Mouse (Mus musculus): ENCODE data around the gene Hcfc2. TPM values are rescaled to one million over a fixed set of nuclear protein-coding genes. Genes with fewer than 3 reads are reported as not detected.

Gene Hcfc2
- polyA plus RNA-seq, 1 experiment from 2014 or later = 47.5 TPM

GRCm38 (mm10) chr10:82761037-82761811, 65.3 kb downstream of the Hcfc2 start:
- H3K36me3 ChIP-seq (ENCODE audit: poor library complexity, severe bottlenecking) = peaks cover 50% of the 10 kb centered on the region
- H3K9me3 ChIP-seq (replicated peaks) = no peaks in the 10 kb centered on the region
- peak overlapping the region; percentile 25; the same call in 1 of the 2 replicates for H3K27ac ChIP-seq
- peak overlapping the region; percentile 78 for H3K4me2 ChIP-seq
- H3K4me3 ChIP-seq = peak overlapping the region; percentile 20
- no peaks in the 10 kb centered on the region for H3K27me3 ChIP-seq
- peaks cover 63% of the 10 kb centered on the region for H3K4me1 ChIP-seq
- ATAC-seq = no peak
- peak overlapping the region; percentile 60 for H3K9ac ChIP-seq
- 68% methylated on average over 9 of the region's 9 CpGs for whole genome bisulfite sequencing

DNA sequence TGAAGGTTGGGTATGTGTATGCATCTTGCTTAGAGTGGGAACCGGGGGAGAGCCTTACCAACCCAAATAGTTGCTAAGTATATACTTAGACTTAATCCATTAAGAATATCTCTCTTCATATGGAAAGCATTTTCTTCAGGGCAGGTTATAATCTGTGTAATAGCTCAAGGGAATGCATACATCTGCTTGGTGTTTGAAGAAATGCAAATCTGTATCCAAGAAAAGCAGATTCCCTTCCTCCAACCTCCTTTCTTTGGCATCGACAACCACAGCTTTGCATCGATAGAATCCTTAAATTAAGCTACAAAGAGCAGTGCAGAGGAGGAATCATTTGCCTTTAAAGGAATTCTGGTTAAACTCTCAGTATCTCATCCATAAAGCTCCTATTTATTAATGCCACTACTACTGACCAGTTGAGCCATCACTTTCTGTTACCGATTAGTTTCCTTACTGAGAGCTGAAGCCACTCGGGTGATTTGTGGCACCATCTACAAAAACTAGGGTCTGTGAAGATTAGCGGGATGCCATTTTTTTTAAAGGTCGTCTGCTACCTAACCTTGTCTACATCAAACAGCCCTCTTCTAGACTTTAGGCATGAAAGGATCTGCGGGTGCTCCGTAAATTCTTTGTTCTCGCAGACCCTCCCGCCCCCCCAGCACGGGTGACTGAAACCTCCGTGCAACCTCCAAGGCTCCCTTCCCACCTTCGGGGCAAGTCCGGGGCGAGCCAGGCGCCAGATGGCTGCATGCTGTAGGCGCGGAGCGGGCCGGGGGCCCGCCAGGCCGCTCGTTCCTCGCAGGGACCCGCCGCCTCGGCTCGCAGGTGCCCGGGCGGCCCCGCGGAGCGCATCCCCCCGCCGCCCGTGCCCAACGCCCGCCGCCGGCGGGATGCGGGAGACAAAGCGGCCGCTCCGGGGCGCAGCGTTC, 67.1 kb downstream of the Hcfc2 start:
- Histone ChIP-seq H3K4me1 (peaks cover 50% of the 10 kb centered on the region), H3K4me2 (peak overlapping the region; percentile 78), H3K27ac (peak overlapping the region; percentile 100), H3K9ac (peak overlapping the region; percentile 99), H3K36me3 (ENCODE audit: poor library complexity, severe bottlenecking) (peaks cover 32% of the 10 kb centered on the region), H3K27me3 (no peaks in the 10 kb centered on the region), H3K4me3 (peak overlapping the region; percentile 86), H3K9me3 (replicated peaks) (no peaks in the 10 kb centered on the region)
- WGBS = under 1% methylated on average over 43 of the region's 48 CpGs
- ATAC-seq = peak; percentile 4; the same call in 1 of the 2 replicates

- Histone ChIP-seq H3K27ac (peak within 1 kb of the TSS; percentile 100), H3K9me3 (replicated peaks) (no peaks in the 10 kb centered on the region), H3K4me2 (peak within 1 kb of the TSS; percentile 78), H3K4me1 (peaks cover 40% of the 10 kb centered on the region), H3K4me3 (peak within 1 kb of the TSS; percentile 86), H3K36me3 (ENCODE audit: poor library complexity, severe bottlenecking) (peaks cover 22% of the 10 kb centered on the region; the same call in 1 of the 2 replicates), H3K9ac (peak within 1 kb of the TSS; percentile 99), H3K27me3 (no peaks in the 10 kb centered on the region)
- ATAC-seq = peak; percentile 96
- WGBS = under 1% methylated on average over 64 of the region's 68 CpGs
These were observed 68.1 kb downstream of the Hcfc2 start, which contains the start of gene Nfyb for GRCm38 (mm10) chr10:82763840-82764631. Nfyb (minus strand) TSS chr10:82764144.

DNA sequence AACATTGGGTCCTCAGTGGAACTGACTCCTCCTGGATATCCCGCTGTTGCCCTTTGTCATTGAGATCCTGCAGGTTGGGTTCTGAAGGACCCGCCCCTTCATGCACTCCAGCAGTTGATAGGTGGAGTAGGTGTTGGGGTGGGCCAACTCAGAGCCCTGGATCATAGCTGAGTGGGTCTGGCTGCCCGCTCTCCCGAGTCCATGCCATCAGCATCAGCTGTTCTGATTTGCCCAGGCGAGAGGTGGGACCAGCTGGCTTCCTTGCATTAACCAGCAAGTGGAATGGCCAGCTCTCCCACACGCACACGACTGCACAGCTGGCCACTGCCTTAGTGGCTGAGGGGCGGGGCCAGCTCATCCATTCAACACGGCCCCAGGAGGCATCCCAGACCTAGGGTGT, 72.9 kb downstream of the Hcfc2 start:
- H3K4me2 ChIP-seq = no peak overlapping the region
- peaks cover 5% of the 10 kb centered on the region; the same call in 1 of the 2 replicates for H3K4me1 ChIP-seq
- H3K4me3 ChIP-seq = no peak overlapping the region
- WGBS = 29% methylated on average over 9 of the region's 9 CpGs
- H3K36me3 ChIP-seq (ENCODE audit: poor library complexity, severe bottlenecking) = no peaks in the 10 kb centered on the region
- no peak overlapping the region for H3K9ac ChIP-seq
- H3K27me3 ChIP-seq = no peaks in the 10 kb centered on the region
- ATAC-seq = no peak
- no peaks in the 10 kb centered on the region for H3K9me3 ChIP-seq (replicated peaks)
- H3K27ac ChIP-seq = no peak overlapping the region

DNA sequence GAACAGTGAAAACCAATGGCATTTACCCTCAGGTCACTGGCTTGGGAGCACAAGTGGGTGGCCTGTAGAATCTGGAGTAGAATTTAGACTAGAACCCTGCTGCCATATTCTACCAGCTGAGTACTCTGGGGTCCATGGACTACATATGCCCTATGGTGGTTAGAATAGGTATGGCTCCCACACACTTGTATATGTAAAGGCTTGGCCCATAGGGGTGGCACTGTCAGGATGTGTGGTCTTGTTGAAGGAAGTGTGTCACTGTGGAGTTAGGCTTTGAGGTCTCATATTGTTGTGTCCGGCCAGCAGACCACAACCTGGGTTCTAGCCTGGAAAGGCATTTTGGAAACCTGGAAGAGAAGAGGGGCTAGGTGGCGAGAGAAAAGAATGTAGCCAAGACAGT, 74.8 kb downstream of the Hcfc2 start:
- H3K27me3 ChIP-seq = no peaks in the 10 kb centered on the region
- no peaks in the 10 kb centered on the region for H3K9me3 ChIP-seq (replicated peaks)
- H3K4me1 ChIP-seq = no peaks in the 10 kb centered on the region
- H3K4me2 ChIP-seq = no peak overlapping the region
- 93% methylated on average over 2 of the region's 2 CpGs for WGBS
- H3K36me3 ChIP-seq (ENCODE audit: poor library complexity, severe bottlenecking) = no peaks in the 10 kb centered on the region
- no peak overlapping the region for H3K4me3 ChIP-seq
- ATAC-seq = no peak
- no peak overlapping the region for H3K9ac ChIP-seq
- no peak overlapping the region for H3K27ac ChIP-seq

GRCm38 (mm10) chr10:82771595-82772170, 75.7 kb downstream of the Hcfc2 start:
- WGBS = 82% methylated on average over 9 of the region's 9 CpGs
- no peak overlapping the region for H3K9ac ChIP-seq
- no peaks in the 10 kb centered on the region for H3K4me1 ChIP-seq
- no peak for ATAC-seq
- no peaks in the 10 kb centered on the region for H3K27me3 ChIP-seq
- H3K36me3 ChIP-seq (ENCODE audit: poor library complexity, severe bottlenecking) = no peaks in the 10 kb centered on the region
- no peak overlapping the region for H3K4me3 ChIP-seq
- no peaks in the 10 kb centered on the region for H3K9me3 ChIP-seq (replicated peaks)
- no peak overlapping the region for H3K27ac ChIP-seq
- H3K4me2 ChIP-seq = no peak overlapping the region

DNA sequence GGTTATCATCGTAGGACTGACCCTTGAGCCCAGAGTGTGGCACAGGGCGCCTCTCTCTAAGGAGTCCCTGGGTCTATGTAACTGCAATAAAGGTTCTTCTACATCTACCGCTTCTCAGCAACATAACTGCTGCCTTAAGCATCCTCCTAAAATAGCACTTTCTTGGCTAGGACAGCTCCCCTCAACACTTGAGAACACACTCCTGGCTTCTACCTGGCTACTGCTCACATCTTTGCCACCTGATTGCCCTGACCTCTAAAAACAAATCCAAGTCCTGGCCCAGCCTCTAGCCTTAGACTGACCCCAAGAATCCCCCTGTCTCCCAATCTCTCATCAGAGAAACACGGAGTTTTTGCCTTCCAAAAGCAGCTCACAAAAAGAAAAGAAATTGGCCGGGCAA, 78.9 kb downstream of the Hcfc2 start:
- Histone ChIP-seq H3K9ac (no peak overlapping the region), H3K27me3 (no peaks in the 10 kb centered on the region), H3K27ac (no peak overlapping the region), H3K4me2 (no peak overlapping the region), H3K9me3 (replicated peaks) (no peaks in the 10 kb centered on the region), H3K36me3 (ENCODE audit: poor library complexity, severe bottlenecking) (no peaks in the 10 kb centered on the region), H3K4me3 (no peak overlapping the region), H3K4me1 (0 out of 2 replicates have a peak, but pooled peaks cover 4% of the 10 kb centered on the region)
- ATAC-seq = no peak
- 92% methylated on average over 5 of the region's 5 CpGs for WGBS

DNA sequence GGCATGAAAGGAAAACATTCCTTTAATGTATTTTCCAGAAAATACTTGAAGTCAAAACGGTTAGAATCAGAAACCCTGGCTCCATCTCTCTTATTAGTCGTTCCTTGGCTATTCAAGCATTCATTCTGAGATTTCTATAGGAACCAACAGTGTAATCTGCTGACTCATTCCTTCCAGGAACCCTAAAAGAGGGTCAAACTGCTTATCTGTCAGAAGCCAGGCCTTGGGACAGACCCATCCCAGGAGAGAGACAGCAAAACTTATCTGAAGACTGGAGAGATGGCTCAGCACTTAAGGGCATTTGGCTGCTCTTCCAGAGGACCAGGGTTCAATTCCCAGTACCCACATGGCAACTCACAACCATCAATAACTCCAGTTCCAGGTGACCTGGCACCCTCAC, 81.1 kb downstream of the Hcfc2 start:
- no peak for ATAC-seq
- Histone ChIP-seq H3K9me3 (replicated peaks) (no peaks in the 10 kb centered on the region), H3K4me1 (0 out of 2 replicates have a peak, but pooled peaks cover 4% of the 10 kb centered on the region), H3K9ac (no peak overlapping the region), H3K4me2 (no peak overlapping the region), H3K36me3 (ENCODE audit: poor library complexity, severe bottlenecking) (no peaks in the 10 kb centered on the region), H3K4me3 (no peak overlapping the region), H3K27me3 (no peaks in the 10 kb centered on the region), H3K27ac (no peak overlapping the region)
- WGBS = 43% methylated on average over 2 of the region's 2 CpGs

DNA sequence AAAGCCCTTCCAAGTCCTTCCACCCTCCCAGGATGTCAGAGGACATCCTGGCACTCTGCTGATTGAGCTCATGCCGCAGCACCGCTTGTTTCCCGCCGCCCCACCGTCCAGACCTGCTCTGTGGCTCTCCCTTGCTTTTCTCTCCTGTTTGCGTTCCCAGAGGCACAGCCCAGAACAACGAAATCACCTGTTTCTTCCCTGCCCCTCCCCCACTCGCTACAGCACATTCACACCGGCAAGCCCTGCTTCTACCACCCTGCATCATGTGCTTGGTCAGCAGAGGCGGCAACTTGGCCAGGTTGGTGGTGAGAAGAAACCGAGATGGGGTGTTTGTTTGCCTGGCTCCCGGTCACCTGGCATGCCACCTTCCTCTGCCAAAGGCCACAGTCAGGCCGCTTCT, 81.9 kb downstream of the Hcfc2 start:
- no peak overlapping the region for H3K4me2 ChIP-seq
- no peaks in the 10 kb centered on the region for H3K27me3 ChIP-seq
- ATAC-seq = no peak
- no peak overlapping the region for H3K27ac ChIP-seq
- WGBS = 31% methylated on average over 13 of the region's 13 CpGs
- 0 out of 2 replicates have a peak, but pooled peaks cover 4% of the 10 kb centered on the region for H3K4me1 ChIP-seq
- H3K4me3 ChIP-seq = no peak overlapping the region
- H3K9me3 ChIP-seq (replicated peaks) = no peaks in the 10 kb centered on the region
- no peak overlapping the region for H3K9ac ChIP-seq
- no peaks in the 10 kb centered on the region for H3K36me3 ChIP-seq (ENCODE audit: poor library complexity, severe bottlenecking)

DNA sequence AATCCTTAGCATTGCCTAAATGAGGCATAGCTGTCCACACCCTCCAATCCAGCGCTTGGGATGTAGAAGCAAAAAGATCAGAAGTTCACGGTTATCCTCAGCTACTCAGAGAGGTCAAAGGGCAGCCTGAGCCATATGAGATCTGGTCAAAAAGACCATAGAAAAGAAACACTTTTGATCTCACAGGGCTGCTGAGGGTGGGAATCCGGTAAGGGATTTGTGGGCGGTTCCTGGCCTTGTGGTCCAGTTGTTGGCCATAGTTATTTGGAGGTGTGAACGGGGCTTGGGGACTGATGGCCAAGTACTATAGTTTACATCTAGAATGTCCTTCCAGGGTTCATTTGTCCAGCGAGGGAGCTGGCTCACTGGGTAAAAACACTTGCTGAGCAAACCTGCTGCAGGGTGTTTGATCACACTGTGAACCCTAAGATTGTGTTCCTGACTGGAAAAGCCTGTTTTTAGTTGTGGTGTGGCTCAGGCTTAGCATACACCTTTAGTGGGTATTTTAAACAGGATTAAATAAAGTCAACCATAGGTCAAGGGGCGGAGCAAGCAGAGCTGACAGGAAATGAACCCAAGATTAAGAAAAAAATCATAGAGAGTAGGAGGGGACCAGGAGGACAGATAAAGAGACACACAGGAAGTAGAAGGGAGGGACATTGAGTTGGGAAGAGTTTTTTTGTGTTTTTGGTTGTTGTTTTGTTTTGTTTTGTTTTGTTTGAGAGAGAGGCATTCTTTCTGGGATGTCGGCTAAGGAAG, 83.0 kb downstream of the Hcfc2 start:
- 83% methylated on average over 8 of the region's 8 CpGs for WGBS

DNA sequence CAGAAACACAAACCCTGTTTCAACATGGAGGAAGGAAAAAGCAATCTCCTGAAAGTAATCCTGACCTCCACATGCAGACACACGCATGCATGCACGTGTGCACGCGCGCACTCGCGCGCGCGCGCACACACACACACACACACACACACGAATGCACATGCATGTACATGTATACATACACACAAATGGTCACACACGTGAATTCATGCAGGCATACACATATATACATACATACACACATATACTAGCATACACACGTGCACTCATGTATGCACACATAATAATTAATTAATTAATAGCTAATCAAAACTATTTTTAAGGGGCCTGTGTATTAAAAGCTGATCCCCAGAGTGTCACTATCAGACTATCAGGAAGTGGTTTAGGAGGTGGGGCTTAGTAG, 83.9 kb downstream of the Hcfc2 start:
- Histone ChIP-seq H3K27me3 (no peaks in the 10 kb centered on the region), H3K27ac (no peak overlapping the region), H3K4me1 (0 out of 2 replicates have a peak, but pooled peaks cover 4% of the 10 kb centered on the region), H3K9ac (no peak overlapping the region), H3K36me3 (ENCODE audit: poor library complexity, severe bottlenecking) (no peaks in the 10 kb centered on the region), H3K9me3 (replicated peaks) (no peaks in the 10 kb centered on the region), H3K4me2 (no peak overlapping the region), H3K4me3 (no peak overlapping the region)
- ATAC-seq = no peak
- 98% methylated on average over 14 of the region's 14 CpGs for WGBS

More for the DNA sequence above, 83.0 kb downstream of the Hcfc2 start:
- Histone ChIP-seq H3K36me3 (ENCODE audit: poor library complexity, severe bottlenecking) (no peaks in the 10 kb centered on the region), H3K4me2 (no peak overlapping the region), H3K9ac (no peak overlapping the region), H3K4me1 (0 out of 2 replicates have a peak, but pooled peaks cover 4% of the 10 kb centered on the region), H3K4me3 (no peak overlapping the region), H3K27me3 (no peaks in the 10 kb centered on the region), H3K27ac (no peak overlapping the region), H3K9me3 (replicated peaks) (no peaks in the 10 kb centered on the region)
- no peak for ATAC-seq

Measured in forebrain, embryonic 13.5 days (tissue).